Mouse (Mus musculus) thymus, postnatal 4 days (tissue): ENCODE measurements around the gene Galnt13.
"Not testable (repeated sequence)": the region's sequence is repeated elsewhere in the genome, so short reads cannot be mapped to it uniquely, and the experiment has no call there.

Experiments
- DNase-seq: peaks from one replicate; pipeline ENCODE4 v3.0.0; 2021

Galnt13 gene

GRCm38 (mm10) chr2:54435937-54436735 is at the start of gene Galnt13:
Gene Galnt13, plus strand, starts transcription at chr2:54436317.
- DNase-seq, result peak; percentile 16

- DNase-seq, result no peak
Observed at GRCm38 (mm10) chr2:54431060-54431459, 5.1 kb upstream of the Galnt13 start.

GRCm38 (mm10) chr2:54435380-54435779 is 737 bp upstream of the Galnt13 start:
- no peak for DNase-seq

GRCm38 (mm10) chr2:54436736-54437500 is 801 bp downstream of the Galnt13 start:
- DNase-seq, result peak; percentile 13

- no peak for DNase-seq
Observed at GRCm38 (mm10) chr2:54437501-54437830, 1.3 kb downstream of the Galnt13 start.

GRCm38 (mm10) chr2:54442734-54443500 is 6.8 kb downstream of the Galnt13 start:
- DNase-seq, result no peak

- DNase-seq, result no peak
Observed at GRCm38 (mm10) chr2:54483426-54483825, 47.3 kb downstream of the Galnt13 start.

GRCm38 (mm10) chr2:54522989-54523388 is 86.9 kb downstream of the Galnt13 start:
- DNase-seq, result no peak

- DNase-seq, result no peak
Observed at GRCm38 (mm10) chr2:54527073-54527472, 91.0 kb downstream of the Galnt13 start.

GRCm38 (mm10) chr2:54558357-54559153 is 122.4 kb downstream of the Galnt13 start:
- no peak for DNase-seq

GRCm38 (mm10) chr2:54565068-54565467 is 129.0 kb downstream of the Galnt13 start:
- no peak for DNase-seq

GRCm38 (mm10) chr2:54567186-54567585 is 131.1 kb downstream of the Galnt13 start:
- DNase-seq, result no peak

- DNase-seq, result no peak
Observed at GRCm38 (mm10) chr2:54567632-54568031, 131.5 kb downstream of the Galnt13 start.

GRCm38 (mm10) chr2:54713817-54714216 is 277.7 kb downstream of the Galnt13 start:
- DNase-seq, result not testable (repeated sequence)

- DNase-seq, result no peak
Observed at GRCm38 (mm10) chr2:54751232-54751631, 315.1 kb downstream of the Galnt13 start.

GRCm38 (mm10) chr2:54759781-54760180 is 323.7 kb downstream of the Galnt13 start:
- no peak for DNase-seq

GRCm38 (mm10) chr2:54778790-54779273 is 342.7 kb downstream of the Galnt13 start:
- no peak for DNase-seq

- DNase-seq, result no peak
Observed at GRCm38 (mm10) chr2:54813670-54814256, 377.6 kb downstream of the Galnt13 start.

- DNase-seq, result no peak
Observed at GRCm38 (mm10) chr2:54841245-54841644, 405.1 kb downstream of the Galnt13 start.

- no peak for DNase-seq
Observed at GRCm38 (mm10) chr2:54906282-54907060, 470.4 kb downstream of the Galnt13 start.

GRCm38 (mm10) chr2:54915088-54915670 is 479.1 kb downstream of the Galnt13 start:
- DNase-seq, result no peak
